Mouse (Mus musculus): ENCODE data around the gene AI464131.

GRCm38 (mm10) chr4:41513309-41513708 is 10.4 kb upstream of the AI464131 start:
- TF ChIP-seq POLR2A (IDR thresholded peaks at IDR 0.05; ENCODE audit: borderline replicate concordance, control insufficient read depth, low read depth, low read length) (no peak), CTCF (IDR thresholded peaks at IDR 0.05; ENCODE audit: control insufficient read depth, insufficient read depth, low read length) (no peak)
